Mouse (Mus musculus) heart, postnatal 0 days (tissue): ENCODE results near the gene Lix1.

Experiments
- CTCF ChIP-seq: IDR thresholded peaks from 2 replicates; pipeline ENCODE4 v1.5.1; 2016; ENCODE audit warnings: antibody characterized with exemption, control low read depth, low read depth
- EP300 ChIP-seq: IDR thresholded peaks from 2 replicates; pipeline ENCODE4 v1.6.1; 2016; ENCODE audit warnings: antibody characterized with exemption, low read depth

DNA sequence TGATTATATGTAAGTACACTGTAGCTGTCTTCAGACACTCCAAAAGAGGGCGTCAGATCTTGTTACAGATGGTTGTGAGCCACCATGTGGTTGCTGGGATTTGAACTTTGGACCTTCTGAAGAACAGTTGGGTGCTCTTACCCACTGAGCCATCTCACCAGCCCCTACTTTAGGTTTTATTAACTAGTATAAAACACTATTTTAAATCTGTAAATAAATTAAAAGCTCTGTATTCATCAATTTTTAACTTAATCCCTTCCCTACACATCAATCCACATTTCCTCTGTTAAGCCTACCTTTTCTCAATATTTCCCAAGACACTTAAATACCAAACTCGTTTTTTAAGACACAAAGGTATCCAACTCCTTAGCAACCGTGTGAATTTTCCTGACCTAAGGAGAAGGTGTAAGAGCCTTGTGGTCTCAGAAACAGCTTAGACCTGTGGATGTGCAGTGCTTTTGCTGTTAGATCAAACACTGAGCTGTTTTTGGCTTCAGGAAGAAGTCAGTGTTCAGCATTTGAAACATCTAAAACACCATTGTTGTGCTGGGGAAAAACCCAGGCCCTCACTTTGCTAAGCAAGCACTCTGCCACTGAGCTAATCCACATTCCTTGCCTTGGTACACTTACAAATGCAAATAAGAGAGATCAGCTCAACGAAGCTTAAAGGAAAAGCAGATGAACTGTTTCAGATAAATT, 22.3 kb downstream of the Lix1 start:
- no peak for TF ChIP-seq CTCF
- TF ChIP-seq EP300: no peak
